Mouse (Mus musculus): ENCODE results near the gene Fgd2. TPM values are rescaled to one million over a fixed set of nuclear protein-coding genes. Genes with fewer than 3 reads are reported as not detected.

Gene Fgd2
- polyA plus RNA-seq, 1 experiment from 2014 or later, result 10.5 TPM

GRCm38 (mm10) chr17:29322603-29322962 is 38.1 kb upstream of the Fgd2 start:
- H3K27ac ChIP-seq, result no peak overlapping the region
- H3K4me1 ChIP-seq (replicated peaks), result peaks cover 18% of the 10 kb centered on the region; the same call in 1 of the 2 replicates
- peak overlapping the region; percentile 52 for H3K4me2 ChIP-seq (replicated peaks)
- H3K4me3 ChIP-seq (replicated peaks), result peak overlapping the region; percentile 14; the same call in 1 of the 2 replicates
- no peaks in the 10 kb centered on the region for H3K36me3 ChIP-seq
- H3K9me3 ChIP-seq, result no peaks in the 10 kb centered on the region
- peak; percentile 90 for ATAC-seq
- H3K9ac ChIP-seq, result no peak overlapping the region
- peaks cover 26% of the 10 kb centered on the region for H3K27me3 ChIP-seq (replicated peaks)
- 18% methylated on average over 18 of the region's 18 CpGs for whole genome bisulfite sequencing

DNA sequence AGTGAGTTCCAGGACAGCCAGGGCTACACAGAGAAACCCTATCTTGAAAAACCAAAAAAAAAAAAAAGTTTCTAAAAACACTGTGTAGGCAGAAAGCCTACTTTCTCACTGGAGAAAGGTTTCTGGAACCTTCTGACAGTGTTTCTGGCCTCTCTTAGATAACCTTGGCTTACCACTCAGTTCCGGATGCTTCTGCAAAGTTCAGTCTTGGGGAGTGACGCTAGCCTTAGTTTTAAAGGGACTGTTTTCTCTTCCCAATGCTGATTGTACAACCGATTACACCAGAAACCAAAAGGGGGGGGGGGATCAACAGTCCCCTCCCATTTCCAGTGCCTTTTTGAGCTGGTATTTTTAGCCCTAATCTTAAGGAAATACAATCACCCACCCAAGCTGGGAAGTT is 37.1 kb upstream of the Fgd2 start:
- Histone ChIP-seq H3K36me3 (no peaks in the 10 kb centered on the region), H3K9ac (no peak overlapping the region), H3K4me3 (replicated peaks) (no peak overlapping the region), H3K27ac (no peak overlapping the region), H3K27me3 (replicated peaks) (peaks cover 29% of the 10 kb centered on the region), H3K9me3 (no peaks in the 10 kb centered on the region), H3K4me1 (replicated peaks) (peaks cover 18% of the 10 kb centered on the region; the same call in 1 of the 2 replicates), H3K4me2 (replicated peaks) (no peak overlapping the region)
- ATAC-seq, result no peak
- 98% methylated on average over 3 of the region's 3 CpGs for WGBS

GRCm38 (mm10) chr17:29325831-29326230 is 34.9 kb upstream of the Fgd2 start:
- 0 out of 2 replicates have a peak overlapping the region, but pooled peaks have one; percentile 2 for H3K9ac ChIP-seq
- peaks cover 21% of the 10 kb centered on the region for H3K27me3 ChIP-seq (replicated peaks)
- no peaks in the 10 kb centered on the region for H3K36me3 ChIP-seq
- no peak for ATAC-seq
- peak overlapping the region; percentile 53; the same call in 1 of the 2 replicates for H3K4me2 ChIP-seq (replicated peaks)
- peaks cover 15% of the 10 kb centered on the region; the same call in 1 of the 2 replicates for H3K4me1 ChIP-seq (replicated peaks)
- H3K27ac ChIP-seq, result no peak overlapping the region
- no peak overlapping the region for H3K4me3 ChIP-seq (replicated peaks)
- H3K9me3 ChIP-seq, result no peaks in the 10 kb centered on the region
- 76% methylated on average over 13 of the region's 13 CpGs for WGBS

DNA sequence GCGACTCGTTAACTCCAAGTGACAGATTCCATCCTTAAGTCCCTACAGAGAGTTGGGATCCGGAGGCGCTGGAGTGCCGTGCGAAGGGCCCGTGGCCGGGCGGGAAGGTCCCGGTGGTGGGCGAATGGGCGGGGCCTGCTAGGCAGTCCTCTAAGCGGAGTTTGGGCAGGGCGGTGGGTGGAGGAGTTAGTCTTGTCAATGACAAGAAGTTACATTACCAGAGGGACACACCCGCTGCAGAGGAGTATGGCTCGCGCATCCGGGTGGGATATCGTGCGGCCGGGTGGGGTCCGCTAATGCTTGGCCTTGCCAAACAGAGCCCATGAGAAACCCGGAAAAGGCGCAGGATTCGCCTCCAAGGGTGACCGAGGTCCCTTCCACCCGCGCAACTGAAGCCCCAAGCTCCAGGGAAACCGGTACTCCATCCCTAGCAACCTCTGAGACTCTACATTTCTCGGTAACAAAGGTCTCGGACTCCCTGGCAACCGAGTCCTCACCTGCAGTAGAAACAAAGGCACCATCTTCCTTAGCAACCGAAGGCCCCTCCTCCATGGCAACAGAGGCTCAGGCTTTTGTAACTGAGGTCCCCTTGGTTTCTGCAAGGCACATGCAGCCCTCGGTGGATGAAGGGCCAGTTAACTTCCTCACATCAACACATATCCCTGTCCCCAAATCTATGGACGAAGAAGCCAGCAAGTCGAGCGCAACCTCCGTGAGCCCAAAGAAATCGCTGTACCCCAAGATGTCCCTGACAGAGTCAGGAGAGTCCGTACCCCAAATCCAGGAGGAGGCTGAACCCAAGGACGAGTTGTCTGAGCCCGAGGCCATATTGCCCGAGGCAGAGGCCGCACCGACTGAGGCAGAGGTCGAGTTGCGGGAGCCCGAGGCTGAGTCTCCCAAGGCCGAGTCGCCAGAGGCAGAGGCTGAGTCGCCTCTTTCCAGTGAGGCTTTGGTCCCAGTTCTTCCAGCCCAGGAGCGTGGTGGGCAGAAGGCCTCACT is 33.9 kb upstream of the Fgd2 start:
- peaks cover 4% of the 10 kb centered on the region; the same call in 1 of the 2 replicates for H3K36me3 ChIP-seq
- H3K9ac ChIP-seq, result 0 out of 2 replicates have a peak overlapping the region, but pooled peaks have one; percentile 4
- WGBS, result 23% methylated on average over 52 of the region's 52 CpGs
- no peak for ATAC-seq
- H3K27ac ChIP-seq, result no peak overlapping the region
- peaks cover 18% of the 10 kb centered on the region for H3K27me3 ChIP-seq (replicated peaks)
- no peaks in the 10 kb centered on the region for H3K9me3 ChIP-seq
- peaks cover 15% of the 10 kb centered on the region; the same call in 1 of the 2 replicates for H3K4me1 ChIP-seq (replicated peaks)
- H3K4me3 ChIP-seq (replicated peaks), result peak overlapping the region; percentile 20; the same call in 1 of the 2 replicates
- peak overlapping the region; percentile 53 for H3K4me2 ChIP-seq (replicated peaks)

DNA sequence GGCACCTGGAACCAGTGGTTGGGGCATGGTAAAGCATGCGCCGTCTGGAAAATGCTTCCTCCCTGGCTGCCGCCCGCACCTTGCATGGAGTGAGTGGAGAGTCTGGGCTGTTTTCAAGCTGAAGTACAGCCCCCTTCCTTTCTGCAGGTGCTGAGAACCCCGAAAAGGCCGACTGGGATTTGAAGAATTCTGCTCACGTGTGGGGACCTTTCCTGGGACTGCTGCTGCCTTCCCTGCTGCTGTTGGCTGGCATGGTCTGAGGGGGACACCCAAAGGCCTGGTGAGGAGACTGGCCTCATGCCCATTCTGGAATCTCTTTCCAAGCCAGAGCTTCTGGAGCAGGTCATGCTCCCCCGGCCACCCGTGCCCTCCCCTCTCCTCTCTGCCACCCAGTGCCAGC is 33.0 kb upstream of the Fgd2 start:
- H3K9ac ChIP-seq, result no peak overlapping the region
- no peaks in the 10 kb centered on the region for H3K9me3 ChIP-seq
- no peak for ATAC-seq
- no peak overlapping the region for H3K4me2 ChIP-seq (replicated peaks)
- H3K4me1 ChIP-seq (replicated peaks), result peaks cover 11% of the 10 kb centered on the region; the same call in 1 of the 2 replicates
- peaks cover 10% of the 10 kb centered on the region; the same call in 1 of the 2 replicates for H3K36me3 ChIP-seq
- no peak overlapping the region for H3K27ac ChIP-seq
- H3K4me3 ChIP-seq (replicated peaks), result no peak overlapping the region
- WGBS, result 85% methylated on average over 9 of the region's 9 CpGs
- peaks cover 10% of the 10 kb centered on the region for H3K27me3 ChIP-seq (replicated peaks)

GRCm38 (mm10) chr17:29330221-29330620 is 30.5 kb upstream of the Fgd2 start:
- WGBS, result 82% methylated on average over 3 of the region's 3 CpGs
- H3K27ac ChIP-seq, result no peak overlapping the region

DNA sequence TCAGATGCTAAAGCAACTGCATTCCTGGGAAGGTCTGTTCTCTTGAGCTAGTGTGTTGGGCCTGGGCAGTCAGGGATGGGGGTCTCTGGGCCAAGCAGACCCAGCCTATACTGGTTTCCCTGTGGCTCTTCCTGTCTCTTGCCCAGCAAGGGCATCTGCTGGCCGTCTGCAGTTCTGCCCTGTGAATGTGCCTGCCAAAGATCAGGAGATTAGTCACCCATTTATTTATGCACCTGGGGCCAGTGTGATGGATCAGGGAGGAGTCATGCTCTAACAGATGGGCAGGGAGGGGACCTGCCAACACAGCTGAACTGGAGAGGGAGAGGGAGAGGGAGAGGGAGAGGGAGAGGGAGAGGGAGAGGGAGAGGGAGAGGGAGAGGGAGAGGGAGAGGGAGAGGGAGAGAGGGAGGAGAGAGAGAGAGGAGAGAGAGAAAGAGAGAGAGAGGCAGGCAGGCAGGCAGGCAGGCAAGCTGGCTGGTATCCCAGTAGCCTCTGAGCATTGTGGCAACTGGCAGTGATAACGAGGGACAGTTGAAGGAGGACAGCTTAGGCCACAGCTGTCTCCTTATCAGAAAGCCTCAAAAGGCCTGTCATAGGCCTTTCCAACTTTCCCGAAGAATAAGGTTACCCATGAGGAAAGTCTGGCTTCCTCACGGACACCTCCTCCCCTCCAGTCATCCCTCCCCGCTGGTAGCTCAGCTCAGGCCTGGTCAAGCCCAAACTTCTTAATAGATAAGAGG is 29.9 kb upstream of the Fgd2 start:
- 40% methylated on average over 5 of the region's 5 CpGs for WGBS
- H3K36me3 ChIP-seq, result peaks cover 29% of the 10 kb centered on the region
- peaks cover 7% of the 10 kb centered on the region; the same call in 1 of the 2 replicates for H3K4me1 ChIP-seq (replicated peaks)
- no peaks in the 10 kb centered on the region for H3K9me3 ChIP-seq
- H3K4me3 ChIP-seq (replicated peaks), result no peak overlapping the region
- no peak overlapping the region for H3K4me2 ChIP-seq (replicated peaks)
- no peak overlapping the region; the same call in 1 of the 2 replicates for H3K27ac ChIP-seq
- no peak overlapping the region for H3K9ac ChIP-seq
- no peak for ATAC-seq
- H3K27me3 ChIP-seq (replicated peaks), result peaks cover 8% of the 10 kb centered on the region

More at GRCm38 (mm10) chr17:29330221-29330620, 30.5 kb upstream of the Fgd2 start:
- no peak overlapping the region for H3K9ac ChIP-seq
- peaks cover 8% of the 10 kb centered on the region for H3K27me3 ChIP-seq (replicated peaks)
- no peak overlapping the region for H3K4me3 ChIP-seq (replicated peaks)
- no peak overlapping the region for H3K4me2 ChIP-seq (replicated peaks)
- H3K36me3 ChIP-seq, result peaks cover 25% of the 10 kb centered on the region
- no peaks in the 10 kb centered on the region for H3K9me3 ChIP-seq
- no peak for ATAC-seq
- H3K4me1 ChIP-seq (replicated peaks), result peaks cover 7% of the 10 kb centered on the region; the same call in 1 of the 2 replicates

DNA sequence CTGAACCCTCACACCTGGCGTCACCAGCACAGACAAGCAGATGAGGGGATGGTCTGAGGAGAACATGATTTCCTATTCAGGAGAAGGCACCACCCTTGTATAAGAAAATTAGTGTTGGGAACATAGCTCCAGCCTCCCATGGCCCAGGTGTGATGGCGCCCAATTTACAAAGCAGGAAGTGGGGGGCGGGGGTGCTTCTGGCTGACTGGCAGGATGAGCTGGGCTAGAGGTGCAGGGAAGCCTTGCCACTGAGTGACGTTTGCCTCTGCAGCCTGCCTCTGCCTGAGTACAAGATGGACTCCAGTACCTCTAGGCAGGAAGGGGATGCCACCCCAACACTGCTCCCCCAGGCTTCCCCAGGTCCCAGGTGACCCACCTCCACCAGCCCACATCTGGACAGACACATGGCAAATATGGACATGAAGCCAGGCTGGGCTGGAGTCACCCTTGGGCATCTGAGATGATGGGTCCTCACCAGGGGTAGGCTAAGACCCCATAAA is 28.5 kb upstream of the Fgd2 start:
- Histone ChIP-seq H3K36me3 (peaks cover 39% of the 10 kb centered on the region), H3K4me2 (replicated peaks) (no peak overlapping the region), H3K27ac (no peak overlapping the region), H3K9ac (no peak overlapping the region), H3K27me3 (replicated peaks) (peaks cover 6% of the 10 kb centered on the region; the same call in 1 of the 2 replicates), H3K9me3 (no peaks in the 10 kb centered on the region), H3K4me1 (replicated peaks) (no peaks in the 10 kb centered on the region), H3K4me3 (replicated peaks) (no peak overlapping the region)
- no peak for ATAC-seq
- WGBS, result 76% methylated on average over 4 of the region's 4 CpGs

GRCm38 (mm10) chr17:29336266-29336990 is 24.3 kb upstream of the Fgd2 start:
- no peak for ATAC-seq
- WGBS, result 91% methylated on average over 19 of the region's 19 CpGs
- H3K4me2 ChIP-seq (replicated peaks), result no peak overlapping the region
- H3K9ac ChIP-seq, result no peak overlapping the region
- H3K27ac ChIP-seq, result no peak overlapping the region
- H3K27me3 ChIP-seq (replicated peaks), result no peaks in the 10 kb centered on the region
- peaks cover 12% of the 10 kb centered on the region for H3K4me1 ChIP-seq (replicated peaks)
- H3K9me3 ChIP-seq, result no peaks in the 10 kb centered on the region
- peaks cover 66% of the 10 kb centered on the region for H3K36me3 ChIP-seq
- H3K4me3 ChIP-seq (replicated peaks), result no peak overlapping the region

- no peak for ATAC-seq
- no peak overlapping the region for H3K9ac ChIP-seq
- peaks cover 55% of the 10 kb centered on the region for H3K36me3 ChIP-seq
- H3K27me3 ChIP-seq (replicated peaks), result no peaks in the 10 kb centered on the region
- peaks cover 26% of the 10 kb centered on the region for H3K4me1 ChIP-seq (replicated peaks)
- 91% methylated on average over 9 of the region's 9 CpGs for WGBS
- H3K4me3 ChIP-seq (replicated peaks), result no peak overlapping the region
- H3K4me2 ChIP-seq (replicated peaks), result no peak overlapping the region
- no peak overlapping the region for H3K27ac ChIP-seq
- H3K9me3 ChIP-seq, result no peaks in the 10 kb centered on the region
Observed at GRCm38 (mm10) chr17:29337979-29338823, 22.5 kb upstream of the Fgd2 start.

Measured in intestine, embryonic 15.5 days (tissue).